Mouse (Mus musculus): Measurements from ENCODE around the gene Cuedc2. TPM values are rescaled to one million over a fixed set of nuclear protein-coding genes. Genes with fewer than 3 reads are reported as not detected.

Gene Cuedc2
- total RNA-seq, 2 experiments from 2014 or later: 72.1 to 77.9 TPM

Small RNA genes lying within 50 kb of the gene (microRNA-seq; reads per million reads assigned to microRNA genes)
- gene Mir146b (ENCODE audit: borderline number of aligned reads in 2 of 2): 0.61 to 2.8 reads per million in 2 experiments

Other genes starting within 250 kb of the Cuedc2 start
- 10 to 100 TPM; 84.8 to 94.1 TPM for gene Elovl3, start 206.8 kb downstream of the Cuedc2 start, total RNA-seq (2021)
- not detected for gene Pitx3, start 190.4 kb downstream of the Cuedc2 start, total RNA-seq (2021)
- gene Gbf1, start 186.2 kb downstream of the Cuedc2 start, total RNA-seq (2021): 10 to 100 TPM; 67.8 to 82.5 TPM
- gene Nfkb2, start 34.4 kb downstream of the Cuedc2 start, total RNA-seq (2021): 10 to 100 TPM; 40.4 to 42.8 TPM
- 1 to 10 TPM; 7.5 to 9.2 TPM for gene Psd, start 11.5 kb downstream of the Cuedc2 start, total RNA-seq (2021)
- 10 to 100 TPM in 1 of 2 experiments, 1 to 10 TPM in 1; 8.8 to 10.3 TPM for gene Fbxl15, start 10.5 kb downstream of the Cuedc2 start, total RNA-seq (2021)
- 1 to 10 TPM; 9.3 to 9.4 TPM for gene Mfsd13a, start 2.4 kb upstream of the Cuedc2 start, total RNA-seq (2021)
- 1 to 10 TPM; 1.2 TPM for gene 2310034G01Rik, start 11.6 kb upstream of the Cuedc2 start, total RNA-seq (2021)
- 100 to 1,000 TPM; 121 to 122 TPM for gene Actr1a, start 57.0 kb upstream of the Cuedc2 start, total RNA-seq (2021)
- gene Sufu, start 58.2 kb upstream of the Cuedc2 start, total RNA-seq (2021): 10 to 100 TPM; 17.9 to 20.3 TPM
- gene Trim8, start 163.0 kb upstream of the Cuedc2 start, total RNA-seq (2021): 10 to 100 TPM; 46.5 to 56.8 TPM
- 10 to 100 TPM; 56.9 to 64.9 TPM for gene Arl3, start 234.5 kb upstream of the Cuedc2 start, total RNA-seq (2021)
- 1 to 10 TPM; 8.1 to 8.3 TPM for gene Sfxn2, start 234.7 kb upstream of the Cuedc2 start, total RNA-seq (2021)

Measured in adrenal gland, adult 18-20 months (tissue).